In genomic region chr1:86811756-86812155, GRCm38 (mm10) we compare ENCODE assay signal across 24 mouse cellular contexts.
DNase-seq lines count a peak whose midpoint lies in the region; ATAC-seq and TF ChIP-seq lines count a peak whose summit lies in the region.
"Had no signal": no experiment of that assay in that cellular context is flagged by ENCODE, and none has a peak within 500 bp of the region (broad histone marks: within the 10 kb centered on the region; RNA-seq: fewer than 3 reads in every experiment).

No protein-coding gene starts in this region.

- DNase-seq in embryonic facial prominence, embryonic 14.5 days (ENCODE audit: low spot score), result peak; percentile 22
- no peak for DNase-seq in embryonic facial prominence, embryonic 10.5 days (ENCODE audit: low spot score)
- DNase-seq in heart, postnatal 0 days (ENCODE audit: low spot score), result peak; percentile 9
- DNase-seq in skeletal muscle tissue, adult 2 months (ENCODE audit: low read depth, low spot score), result peak; percentile 1
- no peak for DNase-seq in frontal cortex, postnatal 36 days (ENCODE audit: low spot score in 2 of 2)
- DNase-seq: adrenal gland, postnatal 10 days; adrenal gland, postnatal 36 days; cerebellum, adult 18-20 months; cerebellum, adult 9-10 months; cerebellum, postnatal 14 days; forebrain, postnatal 0 days; gastrocnemius, postnatal 10 days; heart, adult 2 months; heart, postnatal 14 days; kidney, adult 2 months had no signal

- ATAC-seq in embryonic facial prominence, embryonic 14.5 days (ENCODE audit: low read depth), result no peak
- ATAC-seq in heart, postnatal 0 days (ENCODE audit: insufficient read depth, low read depth), result no peak
- no peak for ATAC-seq in heart, embryonic 12.5 days (ENCODE audit: insufficient number of reproducible peaks, low FRiP score)
- ATAC-seq: activated CD4-positive, CD25-positive, alpha-beta regulatory T cell, adult 4 months; forebrain, embryonic 14.5 days; forebrain, postnatal 0 days; intestine, postnatal 0 days had no signal

- no peak overlapping the region for H3K27ac ChIP-seq in embryonic facial prominence, embryonic 14.5 days (replicated peaks; ENCODE audit: low read depth, low read length)
- no peak overlapping the region for H3K27ac ChIP-seq in embryonic facial prominence, embryonic 10.5 days (replicated peaks)
- H3K27ac ChIP-seq in heart, postnatal 0 days (ENCODE audit: low read depth), result no peak overlapping the region
- H3K27ac ChIP-seq in heart, embryonic 12.5 days (ENCODE audit: poor library complexity, severe bottlenecking), result no peak overlapping the region
- H3K27ac ChIP-seq: embryonic facial prominence, embryonic 12.5 days; heart, adult 2 months; heart, embryonic 15.5 days; hindbrain, embryonic 12.5 days; hindbrain, embryonic 15.5 days had no signal

- H3K9ac ChIP-seq in embryonic facial prominence, embryonic 14.5 days (ENCODE audit: low read depth, low read length), result no peak overlapping the region
- no peak overlapping the region for H3K9ac ChIP-seq in heart, postnatal 0 days (replicated peaks; ENCODE audit: low read depth, low read length)
- no peak overlapping the region for H3K9ac ChIP-seq in heart, embryonic 12.5 days
- H3K9ac ChIP-seq: embryonic facial prominence, embryonic 12.5 days; forebrain, postnatal 0 days; heart, embryonic 15.5 days; hindbrain, embryonic 12.5 days; hindbrain, embryonic 15.5 days had no signal

- H3K4me2 ChIP-seq in embryonic facial prominence, embryonic 14.5 days (ENCODE audit: low read depth, low read length), result no peak overlapping the region
- no peak overlapping the region for H3K4me2 ChIP-seq in heart, postnatal 0 days (ENCODE audit: low read depth, low read length)
- no peak overlapping the region for H3K4me2 ChIP-seq in heart, embryonic 12.5 days
- H3K4me2 ChIP-seq: embryonic facial prominence, embryonic 12.5 days; heart, embryonic 11.5 days; heart, embryonic 15.5 days; hindbrain, embryonic 12.5 days; hindbrain, embryonic 15.5 days had no signal

- H3K4me1 ChIP-seq in embryonic facial prominence, embryonic 14.5 days (ENCODE audit: control insufficient read depth, insufficient read depth, low read length), result 0 out of 2 replicates have a peak, but pooled peaks cover 4% of the 10 kb centered on the region
- no peaks in the 10 kb centered on the region for H3K4me1 ChIP-seq in embryonic facial prominence, embryonic 10.5 days
- H3K4me1 ChIP-seq in heart, postnatal 0 days (ENCODE audit: control insufficient read depth, insufficient read depth), result no peaks in the 10 kb centered on the region
- H3K4me1 ChIP-seq in heart, embryonic 12.5 days (replicated peaks), result no peaks in the 10 kb centered on the region
- H3K4me1 ChIP-seq: embryonic facial prominence, embryonic 12.5 days; heart, embryonic 15.5 days; hindbrain, embryonic 12.5 days; hindbrain, embryonic 15.5 days had no signal

- no peaks in the 10 kb centered on the region for H3K36me3 ChIP-seq in embryonic facial prominence, embryonic 14.5 days (ENCODE audit: control insufficient read depth, insufficient read depth, low read length)
- H3K36me3 ChIP-seq in embryonic facial prominence, embryonic 10.5 days (replicated peaks), result no peaks in the 10 kb centered on the region
- no peaks in the 10 kb centered on the region for H3K36me3 ChIP-seq in heart, postnatal 0 days (replicated peaks; ENCODE audit: control insufficient read depth, insufficient read depth, low read length)
- 0 out of 2 replicates have a peak, but pooled peaks cover 2% of the 10 kb centered on the region for H3K36me3 ChIP-seq in heart, embryonic 12.5 days
- H3K36me3 ChIP-seq: embryonic facial prominence, embryonic 12.5 days; heart, embryonic 15.5 days; hindbrain, embryonic 12.5 days; hindbrain, embryonic 15.5 days had no signal

- no peak for TF ChIP-seq CTCF in heart, postnatal 0 days (IDR thresholded peaks at IDR 0.05; ENCODE audit: low read depth)

- H3K27me3 ChIP-seq in embryonic facial prominence, embryonic 14.5 days (replicated peaks; ENCODE audit: control insufficient read depth, insufficient read depth, low read length), result no peaks in the 10 kb centered on the region
- H3K27me3 ChIP-seq in embryonic facial prominence, embryonic 10.5 days (replicated peaks; ENCODE audit: low read depth, poor library complexity, severe bottlenecking), result no peaks in the 10 kb centered on the region
- H3K27me3 ChIP-seq in heart, postnatal 0 days (ENCODE audit: control insufficient read depth, insufficient read depth, low read length), result no peaks in the 10 kb centered on the region
- no peaks in the 10 kb centered on the region for H3K27me3 ChIP-seq in heart, embryonic 12.5 days (replicated peaks)
- H3K27me3 ChIP-seq: embryonic facial prominence, embryonic 12.5 days; heart, embryonic 15.5 days; hindbrain, embryonic 12.5 days; hindbrain, embryonic 15.5 days had no signal

- WGBS in embryonic facial prominence, embryonic 14.5 days, result 54% methylated on average over 3 of the region's 3 CpGs
- 79% methylated on average over 3 of the region's 3 CpGs for WGBS in embryonic facial prominence, embryonic 10.5 days
- WGBS in heart, postnatal 0 days, result 45% methylated on average over 3 of the region's 3 CpGs
- 64% methylated on average over 3 of the region's 3 CpGs for WGBS in heart, embryonic 12.5 days

- no peaks in the 10 kb centered on the region for H3K9me3 ChIP-seq in embryonic facial prominence, embryonic 14.5 days (ENCODE audit: control insufficient read depth, low read length)
- H3K9me3 ChIP-seq in embryonic facial prominence, embryonic 10.5 days, result no peaks in the 10 kb centered on the region
- no peaks in the 10 kb centered on the region for H3K9me3 ChIP-seq in heart, postnatal 0 days (replicated peaks; ENCODE audit: control insufficient read depth, low read length)
- H3K9me3 ChIP-seq in heart, embryonic 12.5 days (replicated peaks), result no peaks in the 10 kb centered on the region
- H3K9me3 ChIP-seq: embryonic facial prominence, embryonic 12.5 days; heart, embryonic 15.5 days; hindbrain, embryonic 12.5 days; hindbrain, embryonic 15.5 days had no signal

- no peak for TF ChIP-seq EP300 in heart, postnatal 0 days (IDR thresholded peaks at IDR 0.05; ENCODE audit: low read depth)

- no peak overlapping the region for H3K4me3 ChIP-seq in embryonic facial prominence, embryonic 14.5 days (ENCODE audit: low read depth, low read length)
- no peak overlapping the region for H3K4me3 ChIP-seq in embryonic facial prominence, embryonic 10.5 days
- H3K4me3 ChIP-seq in heart, postnatal 0 days (ENCODE audit: low read depth, low read length), result no peak overlapping the region
- H3K4me3 ChIP-seq in heart, embryonic 12.5 days, result no peak overlapping the region
- H3K4me3 ChIP-seq: embryonic facial prominence, embryonic 12.5 days; heart, adult 2 months; heart, embryonic 15.5 days; hindbrain, embryonic 12.5 days; hindbrain, embryonic 15.5 days had no signal

Comparison
In these comparisons a context has a peak if more than half of its experiments do, and no peak if none do; other contexts are left out.
1. DNase-seq: peak in embryonic facial prominence, embryonic 14.5 days (single experiment), heart, postnatal 0 days (single experiment) and skeletal muscle tissue, adult 2 months (single experiment); none in embryonic facial prominence, embryonic 10.5 days (single experiment) and frontal cortex, postnatal 36 days (0 of 2).